Mouse (Mus musculus): ENCODE measurements around the gene Gm9048.
"Not testable (repeated sequence)": the region's sequence is repeated elsewhere in the genome, so short reads cannot be mapped to it uniquely, and the experiment has no call there.

Gene Gm9048

DNA sequence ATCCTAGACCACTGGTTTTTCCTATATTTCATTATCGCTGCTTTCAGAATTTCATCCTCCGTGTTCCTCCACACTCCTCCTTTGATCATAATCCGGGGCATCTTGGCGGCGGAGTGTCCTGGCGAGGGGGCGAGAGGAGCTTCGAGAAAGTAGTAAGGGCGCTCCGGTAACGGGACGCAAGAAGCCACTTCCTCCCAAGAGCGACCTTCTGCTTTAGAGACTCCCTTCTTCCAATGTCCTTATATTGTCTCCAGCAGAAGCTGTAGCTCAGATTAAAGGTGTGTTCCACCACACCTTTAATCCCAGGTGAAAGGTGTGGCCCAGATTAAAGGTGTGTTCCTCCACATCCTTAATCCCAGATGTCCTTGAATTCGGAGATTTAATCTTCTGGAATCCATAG, at the start of gene Gm9048:
TSS of gene Gm9048 (minus strand) at position 101 of the 400 bp plus-strand sequence.
- DNase-seq: not testable (repeated sequence)

DNA sequence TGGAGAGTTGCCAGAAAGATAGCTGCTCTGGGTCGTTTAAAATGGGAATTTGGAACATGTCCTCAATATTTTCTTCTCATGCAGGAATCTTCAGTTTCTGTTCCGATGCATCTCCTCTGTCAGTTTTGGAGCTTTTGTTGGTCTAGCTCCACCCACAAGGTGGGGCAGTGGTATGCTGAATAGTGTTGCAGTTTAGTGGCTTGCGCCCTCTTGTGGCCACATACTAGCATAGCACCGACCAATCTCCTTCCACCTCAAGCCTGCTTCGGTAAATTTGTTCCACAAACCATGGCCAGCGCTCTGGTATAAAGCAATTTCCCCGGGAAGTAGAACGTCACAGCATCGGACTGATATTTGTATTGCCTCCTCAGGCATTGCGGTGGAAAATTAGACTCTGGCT, 22.0 kb upstream of the Gm9048 start:
- DNase-seq: peak; percentile 69 to 74

DNA sequence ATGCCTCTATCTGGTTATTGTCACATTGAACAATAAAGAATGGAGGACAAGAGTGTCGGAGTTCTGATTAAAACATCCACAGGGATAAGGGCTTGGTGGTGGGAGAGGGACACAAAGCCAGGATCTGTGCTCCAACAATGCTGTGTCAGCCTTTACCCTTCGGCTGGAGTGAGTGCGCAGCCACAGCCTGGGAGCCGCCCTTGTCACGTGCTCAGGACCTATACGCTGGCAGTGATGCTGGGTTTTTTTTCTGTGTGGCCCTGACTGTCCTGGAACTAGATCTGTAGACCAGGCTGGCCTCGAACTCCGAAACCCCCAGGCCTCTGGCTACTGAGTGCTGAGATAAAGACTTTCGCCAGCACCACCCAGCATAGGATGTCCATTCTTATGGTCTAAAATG, 21.0 kb upstream of the Gm9048 start:
- no peak for DNase-seq

DNA sequence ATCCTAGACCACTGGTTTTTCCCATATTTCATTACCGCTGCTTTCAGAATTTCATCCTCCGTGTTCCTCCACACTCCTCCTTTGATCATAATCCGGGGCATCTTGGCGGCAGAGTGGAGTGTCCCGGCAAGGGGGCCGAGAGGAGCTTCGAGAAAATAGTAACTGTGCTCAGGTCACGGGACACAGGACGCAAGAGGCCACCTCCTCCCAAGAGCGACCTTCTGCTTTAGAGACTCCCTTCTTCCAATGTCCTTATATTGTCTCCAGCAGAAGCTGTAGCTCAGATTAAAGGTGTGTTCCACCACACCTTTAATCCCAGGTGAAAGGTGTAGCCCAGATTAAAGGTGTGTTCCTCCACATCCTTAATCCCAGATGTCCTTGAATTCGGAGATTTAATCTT, 5.5 kb upstream of the Gm9048 start, which contains the start of gene Gm9049:
TSS of gene Gm9049 (minus strand) at position 101 of the 400 bp plus-strand sequence.
- not testable (repeated sequence) for DNase-seq

DNA sequence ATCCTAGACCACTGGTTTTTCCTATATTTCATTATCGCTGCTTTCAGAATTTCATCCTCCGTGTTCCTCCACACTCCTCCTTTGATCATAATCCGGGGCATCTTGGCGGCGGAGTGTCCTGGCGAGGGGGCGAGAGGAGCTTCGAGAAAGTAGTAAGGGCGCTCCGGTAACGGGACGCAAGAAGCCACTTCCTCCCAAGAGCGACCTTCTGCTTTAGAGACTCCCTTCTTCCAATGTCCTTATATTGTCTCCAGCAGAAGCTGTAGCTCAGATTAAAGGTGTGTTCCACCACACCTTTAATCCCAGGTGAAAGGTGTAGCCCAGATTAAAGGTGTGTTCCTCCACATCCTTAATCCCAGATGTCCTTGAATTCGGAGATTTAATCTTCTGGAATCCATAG, 5.3 kb downstream of the Gm9048 start, which contains the start of gene Gm9046:
TSS of gene Gm9046 (minus strand) at position 101 of the 400 bp plus-strand sequence.
- DNase-seq: not testable (repeated sequence)

DNA sequence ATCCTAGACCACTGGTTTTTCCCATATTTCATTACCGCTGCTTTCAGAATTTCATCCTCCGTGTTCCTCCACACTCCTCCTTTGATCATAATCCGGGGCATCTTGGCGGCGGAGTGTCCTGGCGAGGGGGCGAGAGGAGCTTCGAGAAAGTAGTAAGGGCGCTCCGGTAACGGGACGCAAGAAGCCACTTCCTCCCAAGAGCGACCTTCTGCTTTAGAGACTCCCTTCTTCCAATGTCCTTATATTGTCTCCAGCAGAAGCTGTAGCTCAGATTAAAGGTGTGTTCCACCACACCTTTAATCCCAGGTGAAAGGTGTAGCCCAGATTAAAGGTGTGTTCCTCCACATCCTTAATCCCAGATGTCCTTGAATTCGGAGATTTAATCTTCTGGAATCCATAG, 10.7 kb downstream of the Gm9048 start, which contains the start of gene Gm9045:
TSS of gene Gm9045 (minus strand) at position 101 of the 400 bp plus-strand sequence.
- not testable (repeated sequence) for DNase-seq

DNA sequence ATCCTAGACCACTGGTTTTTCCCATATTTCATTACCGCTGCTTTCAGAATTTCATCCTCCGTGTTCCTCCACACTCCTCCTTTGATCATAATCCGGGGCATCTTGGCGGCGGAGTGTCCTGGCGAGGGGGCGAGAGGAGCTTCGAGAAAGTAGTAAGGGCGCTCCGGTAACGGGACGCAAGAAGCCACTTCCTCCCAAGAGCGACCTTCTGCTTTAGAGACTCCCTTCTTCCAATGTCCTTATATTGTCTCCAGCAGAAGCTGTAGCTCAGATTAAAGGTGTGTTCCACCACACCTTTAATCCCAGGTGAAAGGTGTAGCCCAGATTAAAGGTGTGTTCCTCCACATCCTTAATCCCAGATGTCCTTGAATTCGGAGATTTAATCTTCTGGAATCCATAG, 16.2 kb downstream of the Gm9048 start, which contains the start of gene Gm9044:
TSS of gene Gm9044 (minus strand) at position 101 of the 400 bp plus-strand sequence.
- DNase-seq: not testable (repeated sequence)

DNA sequence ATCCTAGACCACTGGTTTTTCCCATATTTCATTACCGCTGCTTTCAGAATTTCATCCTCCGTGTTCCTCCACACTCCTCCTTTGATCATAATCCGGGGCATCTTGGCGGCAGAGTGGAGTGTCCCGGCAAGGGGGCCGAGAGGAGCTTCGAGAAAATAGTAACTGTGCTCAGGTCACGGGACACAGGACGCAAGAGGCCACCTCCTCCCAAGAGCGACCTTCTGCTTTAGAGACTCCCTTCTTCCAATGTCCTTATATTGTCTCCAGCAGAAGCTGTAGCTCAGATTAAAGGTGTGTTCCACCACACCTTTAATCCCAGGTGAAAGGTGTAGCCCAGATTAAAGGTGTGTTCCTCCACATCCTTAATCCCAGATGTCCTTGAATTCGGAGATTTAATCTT, 21.6 kb downstream of the Gm9048 start, which contains the start of gene Gm9040:
TSS of gene Gm9040 (minus strand) at position 101 of the 400 bp plus-strand sequence.
- DNase-seq: not testable (repeated sequence)

DNA sequence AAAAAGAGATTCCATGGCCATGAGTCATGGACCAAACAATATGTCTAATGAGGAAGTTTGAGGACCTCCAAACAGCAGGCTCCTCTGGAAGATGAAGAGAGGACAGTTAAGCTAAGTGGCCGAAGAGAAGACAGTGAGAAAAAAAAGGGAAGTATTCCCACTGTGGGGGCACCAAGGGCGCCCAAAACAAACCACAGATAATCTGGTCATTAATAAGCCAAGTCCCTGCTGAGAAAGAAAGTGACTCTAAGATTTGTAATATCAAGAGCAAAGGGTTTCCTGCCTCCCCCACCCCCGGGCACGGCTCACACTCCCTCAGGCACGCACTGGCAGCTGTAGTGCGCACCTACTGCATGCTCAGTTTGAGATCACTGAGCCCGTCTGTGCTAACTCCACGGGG, 29.5 kb downstream of the Gm9048 start:
- no peak for DNase-seq

DNA sequence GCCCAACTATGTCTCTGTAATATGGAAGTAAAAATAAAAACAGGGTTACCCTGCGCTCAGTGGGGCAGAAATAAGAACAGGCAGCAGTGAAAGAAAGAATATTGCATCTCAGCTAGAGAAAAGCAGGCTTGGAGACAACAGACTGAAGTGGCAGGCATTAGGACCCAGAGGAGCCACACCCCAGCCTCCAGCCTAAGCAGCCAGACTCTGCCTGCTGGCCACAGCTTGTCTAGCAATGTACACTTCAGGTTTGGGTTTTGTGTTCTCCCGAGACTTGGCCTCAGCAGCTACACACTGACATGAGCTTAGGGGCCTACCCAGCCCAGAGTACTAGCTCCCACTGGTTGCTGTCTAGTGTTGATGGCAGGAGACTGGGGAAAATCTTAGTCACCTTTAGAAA, 46.3 kb downstream of the Gm9048 start:
- not testable (repeated sequence) for DNase-seq

Data from lung, adult 18-20 months (tissue).